Mouse (Mus musculus): ENCODE measurements around the gene Eif4a2. TPM values are rescaled to one million over a fixed set of nuclear protein-coding genes. Genes with fewer than 3 reads are reported as not detected.

Eif4a2 gene
- total RNA-seq, 2 experiments from 2014 or later = 274 to 300 TPM

GRCm38 (mm10) chr16:23135421-23136149, 28.3 kb downstream of the Eif4a2 start:
- no peak for DNase-seq (ENCODE audit: low spot score in 2 of 2)

GRCm38 (mm10) chr16:23136406-23136970, 29.2 kb downstream of the Eif4a2 start:
- DNase-seq (ENCODE audit: low spot score in 2 of 2) = no peak

- no peak for DNase-seq (ENCODE audit: low spot score in 2 of 2)
These were observed 33.7 kb downstream of the Eif4a2 start for GRCm38 (mm10) chr16:23140911-23141310.

- DNase-seq (ENCODE audit: low spot score in 2 of 2) = no peak
These were observed 37.1 kb downstream of the Eif4a2 start for GRCm38 (mm10) chr16:23144326-23144725.

GRCm38 (mm10) chr16:23145211-23145610, 38.0 kb downstream of the Eif4a2 start:
- DNase-seq (ENCODE audit: low spot score in 2 of 2) = no peak

GRCm38 (mm10) chr16:23146280-23146679, 39.0 kb downstream of the Eif4a2 start, which contains the start of gene Adipoq:
TSS of gene Adipoq (plus strand) at chr16:23146536.
- no peak for DNase-seq (ENCODE audit: low spot score in 2 of 2)

- DNase-seq (ENCODE audit: low spot score in 2 of 2) = no peak
These were observed 41.7 kb downstream of the Eif4a2 start for GRCm38 (mm10) chr16:23148936-23149335.

GRCm38 (mm10) chr16:23149396-23149795, 42.2 kb downstream of the Eif4a2 start:
- DNase-seq (ENCODE audit: low spot score in 2 of 2) = no peak

GRCm38 (mm10) chr16:23151423-23151822, 44.2 kb downstream of the Eif4a2 start:
- DNase-seq (ENCODE audit: low spot score in 2 of 2) = no peak

GRCm38 (mm10) chr16:23154261-23154660, 47.0 kb downstream of the Eif4a2 start:
- no peak for DNase-seq (ENCODE audit: low spot score in 2 of 2)

- DNase-seq (ENCODE audit: low spot score in 2 of 2) = no peak
These were observed 49.8 kb downstream of the Eif4a2 start for GRCm38 (mm10) chr16:23157013-23157412.

- DNase-seq (ENCODE audit: low spot score in 2 of 2) = no peak
These were observed 51.0 kb downstream of the Eif4a2 start for GRCm38 (mm10) chr16:23158292-23158691.

- DNase-seq (ENCODE audit: low spot score in 2 of 2) = no peak
These were observed 51.7 kb downstream of the Eif4a2 start for GRCm38 (mm10) chr16:23158957-23159356.

GRCm38 (mm10) chr16:23159749-23160148, 52.5 kb downstream of the Eif4a2 start:
- DNase-seq (ENCODE audit: low spot score in 2 of 2) = no peak

GRCm38 (mm10) chr16:23162116-23162515, 54.9 kb downstream of the Eif4a2 start:
- no peak for DNase-seq (ENCODE audit: low spot score in 2 of 2)

Small RNA genes lying within 50 kb of the gene (microRNA-seq; reads per million reads assigned to microRNA genes)
- not detected for gene Gm49346

Other genes starting within 250 kb of the Eif4a2 start
- 10 to 100 TPM; 10.7 to 11.4 TPM for gene Tbccd1, start 249.8 kb upstream of the Eif4a2 start, total RNA-seq (2021)
- gene Dnajb11, start 249.6 kb upstream of the Eif4a2 start, total RNA-seq (2021) = 10 to 100 TPM; 46.7 to 48.1 TPM
- 10 to 100 TPM in 1 of 2 experiments, 1 to 10 TPM in 1; 5.0 to 62.3 TPM for gene Ahsg, start 216.2 kb upstream of the Eif4a2 start, total RNA-seq (2021)
- 1 to 10 TPM in 1 of 2 experiments, under 1 TPM in 1; 0.20 to 2.5 TPM for gene Fetub, start 189.1 kb upstream of the Eif4a2 start, total RNA-seq (2021)
- gene Hrg, start 156.4 kb upstream of the Eif4a2 start, total RNA-seq (2021) = 1 to 10 TPM in 1 of 2 experiments, under 1 TPM in 1; 0.25 to 1.7 TPM
- gene Kng2, start 78.0 kb upstream of the Eif4a2 start, total RNA-seq (2021) = 1 to 10 TPM in 1 of 2 experiments, under 1 TPM in 1; 0.49 to 1.2 TPM
- gene Kng1, start 49.6 kb upstream of the Eif4a2 start, total RNA-seq (2021) = 1 to 10 TPM in 1 of 2 experiments, under 1 TPM in 1; 0.52 to 8.6 TPM
- gene Rfc4, start 20.3 kb downstream of the Eif4a2 start, total RNA-seq (2021) = 10 to 100 TPM; 16.2 to 16.4 TPM
- gene Adipoq, start 39.1 kb downstream of the Eif4a2 start, total RNA-seq (2021) = 10 to 100 TPM; 35.8 to 82.7 TPM
- gene St6gal1, start 117.3 kb downstream of the Eif4a2 start, total RNA-seq (2021) = 10 to 100 TPM; 13.9 to 16.4 TPM